Mouse (Mus musculus) left cerebral cortex, adult 2 months (tissue): ENCODE results near the gene Hdac7. TPM values are rescaled to one million over a fixed set of nuclear protein-coding genes. Genes with fewer than 3 reads are reported as not detected.

Experiments
- DNase-seq, 2 experiments: peaks; one replicate each; pipeline ENCODE4 v3.0.0; 2021 to 2022; ENCODE audit warnings: low spot score in 2 of 2, mixed read lengths in 1 of 2; ENCODE audit errors: extremely low spot score in 1 of 2
- H3K27ac ChIP-seq: fragments of 200-600 bp; 2 replicates; pipeline ENCODE4 v1.8.1; 2022
- H3K4me3 ChIP-seq: fragments of 200-600 bp; 2 replicates; pipeline ENCODE4 v1.8.1; 2022
- CTCF ChIP-seq: fragments of 200-600 bp; IDR thresholded peaks from 2 replicates; pipeline ENCODE4 v1.8.1; 2022; ENCODE audit warnings: antibody characterized with exemption, mild to moderate bottlenecking, moderate library complexity
- intact Hi-C: fragments of 180-260 bp; cut with DNase I; formaldehyde crosslinking; loops from one replicate; pipeline ENCODE4 v1.15.1; 2025
- total RNA-seq, 2 experiments: library from RNA; stranded (reverse); gene quantifications; 2 replicates each; pipeline ENCODE4 v1.2.3; 2021

The Hdac7 gene
- total RNA-seq, 2 experiments from 2014 or later = 38.4 to 41.6 TPM

DNA sequence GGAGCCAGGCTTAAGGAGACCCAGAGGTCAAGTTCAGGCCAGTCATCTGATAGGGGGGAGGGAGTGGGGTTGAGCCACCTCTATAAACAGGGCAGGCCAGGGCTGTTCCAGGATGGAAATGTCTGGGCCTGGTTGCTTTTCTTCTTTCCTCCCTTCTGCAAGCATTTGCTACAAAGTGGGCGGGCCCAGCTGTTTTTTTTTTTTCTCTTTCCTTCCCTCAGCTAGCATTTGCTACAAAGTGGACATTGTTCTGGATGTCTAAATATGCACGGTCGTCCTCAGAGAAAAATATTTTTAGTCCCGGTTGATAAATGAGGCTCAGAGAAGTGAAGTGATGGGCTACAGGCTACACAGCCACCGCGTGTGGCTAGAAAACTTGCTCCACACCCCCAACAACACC is 89.8 kb downstream of the Hdac7 start:
- intact Hi-C loops = no loop called here
- no peak for TF ChIP-seq CTCF
- Histone ChIP-seq H3K27ac (peak overlapping the region; percentile 40; the same call in 1 of the 2 replicates), H3K4me3 (no peak overlapping the region)
- no peak for DNase-seq

DNA sequence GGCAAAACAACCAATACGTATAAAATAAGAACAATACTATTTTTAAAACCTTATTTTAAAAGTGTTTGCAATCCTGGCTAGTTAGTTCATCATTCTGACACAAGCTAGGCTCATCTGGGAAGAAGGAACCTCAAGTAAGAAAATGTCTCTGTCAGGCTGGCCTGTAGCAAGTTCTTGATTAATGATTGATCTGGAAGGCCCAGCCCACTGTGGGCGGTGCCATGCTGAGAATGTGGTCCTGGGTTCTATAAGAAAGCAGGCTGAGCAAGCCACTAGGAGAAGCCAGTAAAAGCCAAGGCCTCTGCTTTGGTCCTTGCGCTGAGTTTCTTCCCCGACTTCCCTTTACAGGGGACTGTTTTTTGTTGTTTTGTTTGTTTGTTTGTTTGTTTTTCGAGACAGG is 91.8 kb downstream of the Hdac7 start:
- intact Hi-C loops = no loop called here
- TF ChIP-seq CTCF = no peak
- DNase-seq = no peak
- Histone ChIP-seq H3K27ac (no peak overlapping the region), H3K4me3 (no peak overlapping the region)

DNA sequence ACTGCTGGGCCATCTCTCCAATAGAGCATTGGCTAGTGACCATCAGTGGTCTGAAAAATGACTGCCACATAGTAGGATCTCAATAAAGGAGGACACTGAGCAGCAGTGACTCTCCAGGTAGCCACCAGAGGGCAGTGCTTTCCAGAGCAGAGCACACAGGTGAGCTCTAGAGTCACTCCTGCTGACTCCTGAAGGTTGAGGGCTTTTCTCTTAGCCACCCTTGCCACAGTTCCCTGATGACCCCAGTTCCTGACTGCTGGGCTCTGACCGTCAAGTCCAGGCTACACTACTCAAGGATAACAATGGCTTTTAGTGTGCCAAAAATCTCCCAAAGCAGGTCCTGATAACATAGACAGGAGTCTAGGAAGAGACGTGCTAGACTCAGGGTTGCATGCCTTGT is 92.6 kb downstream of the Hdac7 start:
- Histone ChIP-seq H3K4me3 (no peak overlapping the region), H3K27ac (no peak overlapping the region)
- no peak for DNase-seq
- intact Hi-C loops = no loop called here
- peak; percentile 39 for TF ChIP-seq CTCF

DNA sequence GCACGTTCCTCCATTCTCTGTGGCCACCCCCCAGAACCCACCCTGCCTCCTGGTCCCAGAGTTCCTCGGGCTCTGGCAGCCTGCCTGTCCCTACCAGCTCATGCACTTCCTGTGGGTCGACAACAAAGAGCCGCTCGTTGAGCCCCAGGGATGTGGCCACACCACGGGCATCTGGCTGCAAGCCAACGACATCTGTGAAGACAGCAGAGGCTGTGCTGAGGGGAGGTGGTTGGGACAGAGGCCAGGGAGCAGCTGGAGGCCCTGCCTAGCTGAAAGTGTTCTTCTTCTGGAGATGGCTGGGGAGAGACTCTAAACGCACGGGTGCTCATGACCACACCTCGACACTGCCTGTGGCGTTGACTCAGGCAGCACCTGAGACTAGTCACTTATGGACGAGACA is 93.6 kb downstream of the Hdac7 start:
- intact Hi-C loops = no loop called here
- H3K27ac ChIP-seq = peak overlapping the region; percentile 30; the same call in 1 of the 2 replicates
- no peak overlapping the region for H3K4me3 ChIP-seq
- DNase-seq = peak; percentile 67 to 81
- no peak for TF ChIP-seq CTCF

DNA sequence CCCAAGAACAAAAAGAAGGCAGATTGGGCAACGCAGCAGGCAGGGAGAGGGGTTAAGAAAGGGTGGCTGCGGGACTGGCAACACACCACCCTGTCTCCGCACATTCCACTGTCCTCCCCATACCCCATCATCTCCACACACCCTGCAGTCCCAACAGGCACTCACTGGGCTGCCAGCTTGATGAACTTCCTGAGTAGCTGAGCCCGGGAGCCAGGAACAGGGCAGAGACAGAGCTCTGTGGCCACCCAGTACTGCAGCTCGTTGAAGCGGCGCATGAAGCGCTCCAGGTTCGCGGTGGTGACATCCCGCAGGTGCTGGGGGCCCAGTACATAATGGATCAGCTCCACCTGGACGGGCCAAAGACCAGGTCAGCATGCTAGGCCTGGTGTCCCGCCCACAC is 94.5 kb downstream of the Hdac7 start:
- no peak overlapping the region for H3K4me3 ChIP-seq
- intact Hi-C loops = no loop called here
- TF ChIP-seq CTCF = no peak
- H3K27ac ChIP-seq = no peak overlapping the region; the same call in 1 of the 2 replicates
- DNase-seq = no peak

DNA sequence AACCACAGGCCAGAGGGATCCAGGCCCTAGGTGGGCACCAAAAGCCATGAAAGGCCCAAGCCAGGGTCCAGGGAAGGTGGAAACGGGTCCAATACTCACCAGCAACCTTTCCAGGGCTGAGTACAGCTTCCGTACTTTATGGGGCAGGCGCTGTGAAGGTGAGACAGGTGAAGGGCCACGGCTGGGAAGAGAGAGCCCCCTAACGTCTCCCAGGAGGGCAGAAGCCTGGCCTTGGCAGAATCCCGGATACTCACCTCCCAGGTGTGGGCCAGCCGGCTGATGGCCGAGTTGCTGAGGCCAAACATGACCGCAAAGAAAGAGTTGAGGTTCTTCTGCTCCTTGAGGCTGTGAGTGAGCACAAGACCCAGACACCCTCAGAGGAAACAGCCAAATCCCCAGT is 94.9 kb downstream of the Hdac7 start:
- Histone ChIP-seq H3K27ac (no peak overlapping the region), H3K4me3 (no peak overlapping the region)
- intact Hi-C loops = no loop called here
- no peak for TF ChIP-seq CTCF
- DNase-seq = no peak

DNA sequence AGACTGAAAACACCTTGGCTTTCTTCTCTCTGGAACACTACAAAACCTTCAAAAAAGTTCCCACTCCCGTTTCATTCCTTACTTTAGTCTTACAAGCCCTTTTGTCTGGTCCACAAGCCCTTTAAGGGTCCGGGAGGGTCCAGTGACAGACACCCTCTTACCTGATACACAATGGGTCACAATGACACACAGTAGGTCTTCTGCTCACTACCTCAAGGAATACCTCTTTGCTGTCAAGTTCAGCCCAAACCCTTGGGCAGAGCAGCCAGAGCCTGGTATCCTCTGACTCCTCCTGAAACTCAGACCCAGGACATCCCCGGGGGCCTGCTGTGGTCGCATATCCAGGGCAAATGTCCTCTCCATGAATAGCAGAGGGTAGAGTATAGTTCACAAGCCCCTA is 95.3 kb downstream of the Hdac7 start:
- no peak for DNase-seq
- Histone ChIP-seq H3K4me3 (no peak overlapping the region), H3K27ac (no peak overlapping the region)
- intact Hi-C loops = no loop called here
- no peak for TF ChIP-seq CTCF

DNA sequence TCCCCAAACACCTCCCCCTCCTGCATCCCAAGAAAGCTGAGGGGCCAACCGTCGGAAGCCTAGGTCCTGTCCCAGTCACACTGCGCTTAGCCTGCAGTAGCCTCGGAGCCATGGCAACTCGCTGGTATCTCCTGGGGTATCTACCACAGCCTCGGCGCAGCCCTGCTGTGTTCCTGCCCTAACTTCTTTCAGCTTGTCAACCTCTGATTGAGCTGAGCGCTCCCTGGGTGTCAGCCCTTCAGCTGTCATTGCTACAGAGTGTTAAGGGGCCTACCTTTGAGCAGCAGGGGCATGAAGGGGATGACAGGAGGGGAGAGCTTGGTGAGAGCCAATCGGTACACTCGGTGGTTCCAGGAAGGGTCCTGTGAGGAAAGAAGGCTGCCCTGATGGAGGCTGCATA is 96.0 kb downstream of the Hdac7 start:
- intact Hi-C loops = no loop called here
- H3K4me3 ChIP-seq = no peak overlapping the region
- no peak overlapping the region for H3K27ac ChIP-seq
- no peak for TF ChIP-seq CTCF
- DNase-seq = no peak

DNA sequence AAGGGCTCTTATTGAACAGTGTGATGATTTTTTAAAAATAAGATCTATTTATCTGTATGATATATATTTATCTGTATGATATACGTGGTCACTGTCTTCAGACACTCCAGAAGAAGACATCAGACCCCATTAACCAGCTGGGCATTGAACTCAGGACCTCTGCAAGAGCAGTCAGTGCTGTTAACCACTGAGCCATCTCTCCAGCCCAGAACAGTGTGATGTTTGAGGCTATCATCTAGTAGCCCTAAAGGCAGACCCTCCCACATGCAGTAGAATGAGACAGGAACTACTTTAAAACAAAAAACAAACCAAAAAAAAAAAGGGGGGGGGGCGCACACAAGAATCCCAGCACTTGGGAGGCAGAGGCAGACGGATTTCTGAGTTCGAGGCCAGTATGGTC is 96.8 kb downstream of the Hdac7 start:
- intact Hi-C loops = no loop called here
- H3K27ac ChIP-seq = no peak overlapping the region
- no peak for TF ChIP-seq CTCF
- no peak overlapping the region for H3K4me3 ChIP-seq
- DNase-seq = no peak

DNA sequence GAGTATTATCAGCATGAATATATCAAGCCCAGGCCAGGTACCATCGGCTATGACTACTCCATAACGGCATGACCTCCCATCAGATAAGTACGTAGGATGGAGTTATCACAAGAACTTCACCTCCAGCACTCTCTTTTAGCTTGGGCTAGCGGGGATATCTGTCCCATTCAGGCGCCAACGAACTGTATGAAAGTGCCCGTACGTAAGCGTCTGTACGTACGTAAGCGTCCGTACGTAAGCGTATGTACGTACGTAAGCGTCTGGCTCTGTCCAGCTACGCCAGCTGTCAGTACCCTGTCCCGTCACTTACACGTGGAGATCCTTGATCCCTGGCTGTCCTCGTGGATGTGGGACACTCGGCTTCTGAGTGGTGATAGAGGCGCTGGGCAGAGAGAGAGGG is 97.6 kb downstream of the Hdac7 start:
- DNase-seq = no peak
- Histone ChIP-seq H3K27ac (no peak overlapping the region), H3K4me3 (no peak overlapping the region)
- intact Hi-C loops = no loop called here
- no peak for TF ChIP-seq CTCF

DNA sequence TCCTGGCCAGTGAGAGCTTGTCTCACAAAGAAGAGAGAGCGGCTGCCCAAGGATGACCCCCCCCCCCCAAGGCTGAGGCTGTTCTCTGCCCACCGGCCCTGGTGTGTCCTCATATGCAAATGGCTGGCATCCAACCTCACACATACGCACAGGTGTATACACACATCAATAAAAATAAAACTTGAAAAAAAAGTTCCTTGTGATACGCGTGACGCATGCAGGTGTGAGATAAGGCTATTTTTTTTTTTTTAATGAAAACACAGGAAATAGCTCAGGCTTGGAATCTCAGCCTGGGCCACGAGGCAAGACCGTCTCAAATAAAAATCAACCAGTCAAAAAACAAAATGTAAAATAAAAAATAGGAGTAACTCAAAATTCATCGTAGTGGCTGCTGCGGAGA is 98.0 kb downstream of the Hdac7 start:
- Histone ChIP-seq H3K27ac (no peak overlapping the region), H3K4me3 (no peak overlapping the region)
- no peak for DNase-seq
- intact Hi-C loops = no loop called here
- TF ChIP-seq CTCF = no peak

DNA sequence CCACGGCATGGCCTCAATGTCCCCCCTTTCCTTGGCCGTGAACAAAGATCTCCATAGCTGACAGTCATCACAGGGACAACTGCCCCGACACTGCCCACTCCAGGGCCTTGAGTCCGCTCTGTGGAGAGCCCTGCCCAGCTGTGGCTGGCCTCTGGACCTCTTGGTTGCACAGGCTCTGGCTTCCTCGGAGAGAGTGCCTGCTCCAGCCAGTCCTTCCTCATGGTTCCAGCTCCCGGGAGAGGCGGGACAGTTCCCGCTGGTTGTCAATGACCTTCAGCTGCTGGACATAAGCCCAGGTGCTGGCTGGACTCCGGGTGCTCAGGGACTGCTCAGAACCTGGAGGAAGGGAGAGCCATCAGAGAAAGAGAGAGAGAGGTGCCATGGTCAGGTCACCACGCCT is 99.0 kb downstream of the Hdac7 start:
- intact Hi-C loops = no loop called here
- TF ChIP-seq CTCF = no peak
- DNase-seq = no peak
- Histone ChIP-seq H3K27ac (no peak overlapping the region), H3K4me3 (no peak overlapping the region)

DNA sequence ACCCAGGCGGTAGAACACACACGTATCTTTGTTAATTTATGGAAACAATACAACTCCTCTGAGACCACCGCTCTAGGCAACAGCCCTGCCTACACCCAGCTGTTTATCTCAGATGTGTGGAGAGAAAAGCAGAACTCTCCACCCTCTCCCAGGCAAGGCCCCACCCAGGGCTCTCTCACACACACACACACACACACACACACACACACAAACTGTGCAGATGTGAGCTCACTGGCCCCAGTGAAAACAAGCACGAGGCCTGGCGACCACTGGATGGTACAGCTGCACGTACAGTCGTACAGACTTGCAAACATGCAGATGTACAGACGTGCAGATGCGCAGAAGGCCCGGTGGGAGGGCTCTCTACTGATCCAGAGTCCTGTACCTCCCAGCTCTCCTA is 99.4 kb downstream of the Hdac7 start:
- DNase-seq = no peak
- Histone ChIP-seq H3K27ac (no peak overlapping the region), H3K4me3 (no peak overlapping the region)
- intact Hi-C loops = no loop called here
- no peak for TF ChIP-seq CTCF
